Mouse (Mus musculus) left cerebral cortex, adult 9 months (tissue): ENCODE results near the gene Ifna11.

Experiments used
- DNase-seq, 2 experiments: peaks; one replicate each; pipeline ENCODE4 v3.0.0; 2022; ENCODE audit warnings: low spot score in 2 of 2

Ifna11 gene

GRCm38 (mm10) chr4:88840058-88840457 is 20.3 kb downstream of the Ifna11 start:
- no peak for DNase-seq

DNA sequence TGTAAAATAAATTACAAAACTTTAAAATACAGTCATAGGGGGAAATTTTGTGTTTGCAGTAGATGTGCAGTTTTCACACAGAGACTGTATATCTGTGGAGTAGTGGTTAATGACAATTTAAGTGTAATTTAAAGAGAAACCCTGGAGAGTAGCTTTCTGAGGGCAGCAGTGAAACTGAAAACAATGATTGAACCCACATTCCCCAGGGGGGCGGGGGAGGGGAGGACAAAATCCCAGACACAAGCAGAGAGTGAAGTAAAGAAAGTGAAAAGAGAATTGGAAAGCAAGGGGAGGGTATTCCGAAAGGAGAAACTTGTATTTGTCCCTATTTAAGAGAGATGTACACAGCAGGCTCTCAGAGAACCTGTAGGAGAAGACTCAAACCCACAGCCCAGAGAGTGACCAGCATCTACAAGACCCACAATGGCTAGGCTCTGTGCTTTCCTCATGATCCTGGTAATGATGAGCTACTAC is 21.7 kb downstream of the Ifna11 start, which contains the start of gene Ifna4:
TSS of gene Ifna4 (plus strand) at position 424 of the 474 bp plus-strand sequence.
- no peak for DNase-seq

- no peak for DNase-seq
Observed at GRCm38 (mm10) chr4:88845334-88845733, 25.6 kb downstream of the Ifna11 start.

- DNase-seq, result no peak
Observed at GRCm38 (mm10) chr4:88849698-88850097, 29.9 kb downstream of the Ifna11 start, which contains the start of gene Ifna1. TSS of gene Ifna1 (plus strand) at chr4:88850087.

DNA sequence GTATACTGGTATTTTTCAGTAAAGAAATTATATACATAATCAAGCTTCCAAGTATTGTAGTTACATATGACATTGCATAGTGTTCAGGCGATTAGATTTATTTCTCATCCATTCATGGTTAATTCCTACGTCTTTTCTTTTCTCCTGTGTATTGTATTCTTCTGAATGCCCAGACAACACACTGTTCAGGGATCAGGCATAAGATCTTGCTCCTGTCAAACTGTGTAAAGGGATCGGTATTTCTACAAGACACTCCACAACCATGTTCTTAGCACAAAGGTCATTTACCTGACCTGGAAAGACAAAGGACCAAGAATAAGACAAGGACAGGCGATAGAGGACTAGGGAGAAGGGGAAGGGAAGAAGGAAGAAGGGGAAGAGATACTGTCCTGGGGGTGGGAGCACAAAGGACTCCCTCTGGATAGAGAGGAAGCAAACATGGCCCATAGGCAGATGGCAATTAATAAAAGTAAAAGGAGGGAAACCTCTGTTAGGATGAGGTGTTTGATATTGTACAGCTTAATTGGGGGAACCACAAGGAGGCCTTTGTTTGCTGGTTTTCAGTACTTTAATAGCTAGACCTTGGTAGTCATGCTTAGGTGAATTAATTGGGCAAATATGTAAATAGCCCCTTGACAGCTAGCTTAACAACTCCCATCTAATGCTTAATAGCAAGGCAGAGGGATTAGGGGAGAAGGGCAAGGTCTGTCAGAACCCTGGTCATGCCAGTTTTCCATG is 31.4 kb downstream of the Ifna11 start:
- DNase-seq, result no peak

DNA sequence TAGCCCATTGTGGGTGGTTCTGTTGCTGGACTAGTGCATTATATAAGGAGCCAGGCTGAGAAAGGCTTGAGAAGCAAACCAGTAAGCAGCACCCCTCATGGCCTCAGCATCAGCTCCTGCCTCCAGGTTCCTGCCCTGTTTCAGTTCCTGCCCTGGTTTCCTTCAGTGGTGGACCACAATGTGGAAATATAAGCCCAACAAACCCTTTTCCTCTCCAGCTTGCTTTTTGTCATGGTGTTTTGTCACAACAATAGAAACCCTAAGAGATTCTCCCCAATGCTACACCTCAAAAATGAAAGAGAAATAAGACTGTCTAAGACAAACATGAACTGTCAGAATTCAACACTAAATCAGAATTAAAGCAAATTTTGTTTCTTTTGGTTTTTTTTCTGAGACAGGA is 39.5 kb downstream of the Ifna11 start:
- no peak for DNase-seq

GRCm38 (mm10) chr4:88863309-88863708 is 43.5 kb downstream of the Ifna11 start:
- no peak for DNase-seq

DNA sequence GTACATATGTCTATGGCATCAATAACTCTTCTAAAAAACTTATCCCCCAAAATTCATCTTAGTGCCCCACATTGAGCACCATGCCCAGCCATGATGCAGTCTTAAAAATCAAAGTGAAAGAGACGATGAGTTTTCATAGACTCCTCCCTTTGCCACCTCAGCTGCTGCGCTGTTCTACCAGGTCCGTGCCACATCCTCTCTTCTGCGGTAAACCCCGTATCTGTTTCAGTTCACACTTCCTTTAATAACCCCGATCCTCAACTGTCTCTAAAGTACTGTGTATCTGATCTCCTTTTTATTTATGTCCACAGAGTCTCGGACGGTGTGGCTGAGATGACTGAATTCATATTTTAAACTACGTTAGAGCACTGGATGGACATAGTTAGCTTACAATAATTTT is 44.8 kb downstream of the Ifna11 start:
- DNase-seq, result no peak

GRCm38 (mm10) chr4:88865011-88865569 is 45.3 kb downstream of the Ifna11 start:
- DNase-seq, result no peak

GRCm38 (mm10) chr4:88867366-88867925 is 47.7 kb downstream of the Ifna11 start:
- DNase-seq, result peak in 1 of 2 experiments; percentile 77

GRCm38 (mm10) chr4:88867926-88868911 is 48.5 kb downstream of the Ifna11 start:
- DNase-seq, result no peak
